Mouse (Mus musculus): Measurements from ENCODE around the gene Gm11111.
"Not testable (repeated sequence)": the region's sequence is repeated elsewhere in the genome, so short reads cannot be mapped to it uniquely, and the experiment has no call there.

The Gm11111 gene

DNA sequence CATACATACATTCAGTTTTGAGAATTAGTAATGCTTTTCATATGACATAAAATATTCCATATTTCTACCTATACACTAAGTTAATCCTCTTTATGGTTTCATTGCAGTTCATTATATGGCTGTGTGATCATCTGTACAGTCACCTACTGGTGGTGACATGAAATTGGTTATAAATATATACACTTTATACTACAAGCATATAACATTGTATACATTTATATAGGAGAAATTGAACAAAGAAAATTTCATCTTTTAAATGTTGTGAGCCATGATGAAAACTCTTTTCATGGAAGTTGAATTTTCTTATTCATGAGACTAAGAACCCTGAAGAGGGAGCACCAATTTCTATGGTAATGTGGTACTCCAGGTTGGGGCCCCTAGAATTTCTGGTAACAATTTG lies at the start of gene Gm11111:
Gene Gm11111 (plus strand): TSS at position 301 of the 400 bp plus-strand sequence.
- no peak for DNase-seq (ENCODE audit: low spot score in 2 of 2)

DNA sequence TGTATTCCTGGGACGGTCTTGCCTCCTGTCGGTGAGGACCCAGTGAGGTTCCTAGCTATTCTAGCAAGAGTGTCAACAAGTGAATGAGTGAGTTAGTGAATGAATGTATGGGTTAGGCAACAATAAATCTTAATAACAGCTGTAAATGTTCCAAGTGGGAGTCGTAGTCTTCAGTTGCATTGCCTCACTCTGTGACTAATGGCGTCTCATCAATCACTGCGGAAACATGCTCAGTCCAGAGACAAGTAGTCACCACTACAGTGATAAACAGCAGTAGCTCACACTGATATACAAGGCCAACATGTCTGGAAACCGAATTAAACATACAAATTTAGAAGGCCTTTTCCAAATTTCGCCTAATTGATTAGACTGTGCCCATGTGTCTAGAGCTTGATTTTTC lies 36.3 kb upstream of the Gm11111 start:
- DNase-seq (ENCODE audit: low spot score in 2 of 2), result no peak

DNA sequence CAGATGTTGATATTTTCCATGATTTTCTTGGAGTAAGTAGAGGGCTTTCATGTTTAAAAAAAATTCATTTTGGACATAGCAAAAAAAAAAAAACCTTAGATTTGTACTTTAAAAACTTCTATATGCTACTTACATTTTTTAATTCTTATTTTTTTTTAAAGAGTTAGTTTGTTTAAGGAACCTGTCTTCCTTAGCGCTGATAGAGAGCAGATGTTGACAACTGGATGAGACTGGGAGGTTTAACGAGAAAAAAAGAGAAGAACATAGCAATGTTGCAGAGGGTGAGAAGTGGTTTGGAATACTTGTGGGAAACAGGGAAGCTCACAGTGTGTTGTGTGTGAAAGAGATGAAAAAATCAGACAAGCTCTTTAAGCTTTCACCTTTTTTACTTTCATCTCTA lies 32.4 kb upstream of the Gm11111 start:
- no peak for DNase-seq (ENCODE audit: low spot score in 2 of 2)

DNA sequence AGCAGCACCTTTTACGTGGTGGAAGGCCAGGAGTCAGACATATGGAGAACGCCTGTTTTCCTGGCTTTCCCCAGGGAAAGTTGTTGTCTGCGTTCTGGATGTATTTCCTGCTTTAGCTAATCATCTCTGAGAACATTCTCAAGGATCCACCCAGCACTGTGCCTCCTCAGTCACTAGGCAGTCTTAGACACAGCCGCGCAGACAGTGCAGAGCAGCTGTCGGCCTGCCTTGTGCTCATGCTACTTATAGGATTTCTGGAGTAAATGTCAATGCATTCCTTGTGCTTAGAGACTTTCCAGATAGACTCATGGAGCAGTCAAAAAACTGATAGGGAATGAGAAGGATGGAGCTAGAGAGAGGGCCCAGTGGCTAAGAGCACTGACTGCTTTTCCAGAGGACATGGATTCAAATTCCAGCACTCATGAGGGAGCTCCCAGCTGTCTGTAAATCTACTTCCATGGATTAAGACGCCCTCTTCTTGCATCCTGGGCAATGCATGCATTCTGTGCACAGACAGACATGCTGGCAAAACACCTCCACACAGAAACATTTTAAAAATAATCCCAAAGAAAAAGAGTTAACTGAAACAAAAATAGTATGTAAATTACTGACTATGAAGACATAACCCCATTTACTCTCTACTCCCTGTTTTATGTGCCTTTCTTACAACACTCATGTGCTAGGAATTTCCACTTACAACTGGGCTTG lies 30.1 kb upstream of the Gm11111 start:
- peak in 1 of 2 experiments; percentile 4 for DNase-seq (ENCODE audit: low spot score in 2 of 2)

DNA sequence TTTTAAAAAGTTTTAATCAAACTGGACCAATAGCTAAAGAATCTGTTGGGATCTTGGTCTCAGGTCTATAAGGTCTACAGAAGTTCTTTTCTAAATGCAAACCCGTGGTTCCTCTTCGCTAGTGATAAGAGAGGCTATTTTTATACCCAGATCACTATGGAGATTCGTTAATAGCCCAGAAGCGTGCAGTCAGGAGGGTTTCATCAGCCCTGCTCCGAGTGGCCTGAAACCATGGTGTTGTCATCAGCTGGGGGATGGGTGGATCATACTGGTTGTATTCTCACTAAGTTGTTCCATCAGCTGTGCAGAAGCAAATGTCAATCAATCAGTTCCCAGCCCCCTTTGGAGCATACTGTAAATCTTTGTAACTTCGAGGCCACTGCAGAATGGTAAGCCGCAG lies 29.4 kb upstream of the Gm11111 start:
- no peak for DNase-seq (ENCODE audit: low spot score in 2 of 2)

DNA sequence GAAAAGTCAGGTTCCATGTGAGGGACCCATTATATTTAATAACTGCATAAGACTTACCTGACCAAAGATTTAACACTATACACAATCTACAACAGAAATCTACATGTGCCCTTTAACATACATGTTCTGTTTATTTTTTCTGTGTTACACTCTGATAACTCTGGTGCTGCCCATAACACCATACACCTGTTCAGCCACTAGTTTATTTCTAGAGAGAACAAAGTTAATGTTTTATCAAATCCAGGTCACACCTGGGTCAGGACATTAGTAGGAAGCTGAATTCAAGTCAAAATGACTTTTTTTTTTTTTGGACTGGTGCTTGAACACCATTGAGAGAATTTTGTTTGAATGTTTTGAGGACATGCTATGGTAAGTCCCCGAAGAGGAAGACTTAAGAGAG lies 28.7 kb upstream of the Gm11111 start:
- no peak for DNase-seq (ENCODE audit: low spot score in 2 of 2)

DNA sequence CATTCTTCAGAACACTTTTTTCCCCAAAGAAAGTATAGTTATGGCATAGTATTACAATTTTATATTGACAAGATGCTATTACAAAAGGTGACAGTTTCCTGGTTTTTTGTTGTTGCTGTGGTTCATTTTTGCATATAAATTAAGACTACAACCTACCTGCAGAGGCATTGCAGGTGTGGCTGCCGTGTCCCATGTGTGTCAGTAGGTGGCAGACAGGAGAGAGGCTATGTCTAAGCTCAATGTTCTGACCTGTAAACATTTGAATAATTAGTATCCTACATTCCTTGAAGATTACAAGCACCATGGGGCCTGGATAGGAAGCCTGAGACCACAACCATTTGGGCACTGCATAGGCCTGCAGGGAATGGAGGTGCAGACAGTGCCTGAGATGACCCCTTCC lies 11.2 kb upstream of the Gm11111 start:
- DNase-seq (ENCODE audit: low spot score in 2 of 2), result no peak

DNA sequence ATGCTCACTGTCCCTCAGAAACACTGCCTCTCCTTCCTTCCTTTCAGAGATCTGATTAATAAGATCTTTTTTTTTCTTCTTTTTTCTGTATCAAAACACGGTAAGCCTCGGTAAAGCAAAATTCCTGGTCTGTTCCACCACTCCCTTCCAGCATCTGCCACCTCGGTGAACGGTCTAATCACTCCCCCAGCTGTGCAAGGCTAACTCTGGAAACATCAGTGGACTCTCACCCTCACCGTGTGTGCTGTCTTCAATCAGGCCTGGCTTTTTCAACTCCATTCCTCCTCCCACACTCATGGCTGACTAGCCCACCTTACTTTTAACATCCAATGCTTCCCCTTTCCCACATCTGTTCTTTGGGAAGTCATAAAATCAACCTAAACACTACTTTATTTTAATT lies 2.2 kb upstream of the Gm11111 start:
- no peak for DNase-seq (ENCODE audit: low spot score in 2 of 2)

DNA sequence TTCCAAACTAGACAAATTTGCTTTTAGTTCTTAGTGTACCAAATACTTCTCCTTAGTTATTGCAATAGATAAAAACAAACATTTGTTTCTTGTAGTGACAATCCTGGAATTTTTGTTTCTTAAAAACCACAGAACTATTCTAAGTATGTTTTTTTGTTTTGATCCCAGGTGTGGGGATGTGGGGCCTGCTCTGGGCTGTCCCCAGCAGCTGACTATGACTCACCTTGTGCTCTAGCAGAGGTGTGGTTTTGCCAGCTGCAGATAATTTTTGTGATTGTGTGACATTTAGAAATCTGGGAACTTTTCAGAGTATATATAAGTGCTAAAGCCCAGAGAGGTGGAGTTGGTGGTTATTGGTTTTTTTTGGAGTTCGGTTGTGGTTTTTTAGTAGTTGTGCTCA lies 1.6 kb upstream of the Gm11111 start:
- no peak for DNase-seq (ENCODE audit: low spot score in 2 of 2)

DNA sequence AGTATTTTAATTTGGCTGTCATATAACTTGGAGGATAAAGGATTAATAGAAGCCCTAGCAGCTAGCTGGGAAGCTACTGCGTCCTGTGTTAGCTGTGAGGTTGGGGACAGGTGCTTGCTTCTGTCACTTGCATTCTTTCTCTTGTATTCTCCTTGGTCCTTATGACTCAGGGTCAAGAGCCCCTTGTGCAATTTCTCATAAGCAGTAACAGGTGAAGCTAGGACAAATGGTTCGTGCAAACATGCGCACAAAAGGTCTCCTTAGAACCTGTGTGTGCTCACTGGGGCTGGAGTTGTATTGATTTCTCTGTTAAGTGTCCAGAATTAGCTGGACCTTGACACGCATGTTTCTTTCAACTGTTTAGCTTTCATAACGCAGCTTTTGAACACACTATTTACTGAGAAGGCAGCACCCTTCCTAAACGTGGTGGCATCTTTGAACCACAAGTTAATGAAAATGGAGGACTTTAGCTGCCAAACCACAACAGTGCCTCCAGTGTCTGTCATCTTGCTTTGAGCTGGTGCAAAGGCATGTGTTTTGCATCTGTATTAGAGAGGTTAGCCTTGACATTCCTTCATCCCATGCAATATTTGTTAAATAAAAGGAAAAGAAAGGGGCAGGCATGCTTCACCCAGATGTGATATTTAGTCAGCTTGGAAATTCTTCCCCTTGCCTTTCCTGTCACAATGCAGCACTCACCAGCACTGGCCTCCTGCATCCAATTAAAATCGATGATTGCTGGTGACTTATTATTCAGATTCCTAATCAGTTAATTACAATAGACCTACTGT lies 511 bp downstream of the Gm11111 start:
- no peak for DNase-seq (ENCODE audit: low spot score in 2 of 2)

DNA sequence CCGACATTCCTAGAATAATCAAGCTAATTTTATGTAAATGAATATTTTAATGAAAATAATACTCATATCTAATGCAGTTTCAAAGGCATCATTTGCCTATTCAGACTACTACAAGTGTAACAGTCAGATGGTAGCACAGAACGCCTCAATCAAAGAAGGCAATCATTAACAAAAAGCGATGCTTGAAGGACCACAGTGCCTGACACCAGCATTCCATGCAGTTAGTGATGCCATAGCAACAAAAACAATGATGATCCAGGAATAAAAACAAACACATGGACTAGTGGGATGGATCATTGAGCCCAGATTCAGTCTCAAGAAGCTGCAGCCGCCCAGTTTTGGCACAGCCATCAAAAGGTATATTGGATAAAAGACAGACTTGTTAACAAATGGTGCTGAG lies 8.8 kb downstream of the Gm11111 start:
- DNase-seq (ENCODE audit: low spot score in 2 of 2), result no peak

DNA sequence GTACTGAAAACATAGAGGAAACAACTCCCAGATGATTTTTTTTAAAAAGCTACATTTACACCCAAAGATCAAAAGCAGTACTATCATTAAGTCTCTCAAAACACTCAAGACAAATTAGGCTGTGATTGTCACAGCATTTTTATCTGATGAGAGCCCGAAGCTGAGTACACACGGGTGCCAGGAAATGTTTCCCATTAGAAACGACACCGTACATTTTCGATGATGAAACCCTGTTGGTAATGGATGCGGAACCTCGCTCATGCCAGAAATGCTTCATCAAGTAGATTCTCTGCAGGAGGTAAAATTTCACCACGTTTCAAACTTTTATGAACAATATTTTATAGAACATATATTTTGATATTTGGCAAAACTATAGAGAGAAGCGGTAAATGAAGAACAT lies 10.3 kb downstream of the Gm11111 start:
- DNase-seq (ENCODE audit: low spot score in 2 of 2), result no peak

DNA sequence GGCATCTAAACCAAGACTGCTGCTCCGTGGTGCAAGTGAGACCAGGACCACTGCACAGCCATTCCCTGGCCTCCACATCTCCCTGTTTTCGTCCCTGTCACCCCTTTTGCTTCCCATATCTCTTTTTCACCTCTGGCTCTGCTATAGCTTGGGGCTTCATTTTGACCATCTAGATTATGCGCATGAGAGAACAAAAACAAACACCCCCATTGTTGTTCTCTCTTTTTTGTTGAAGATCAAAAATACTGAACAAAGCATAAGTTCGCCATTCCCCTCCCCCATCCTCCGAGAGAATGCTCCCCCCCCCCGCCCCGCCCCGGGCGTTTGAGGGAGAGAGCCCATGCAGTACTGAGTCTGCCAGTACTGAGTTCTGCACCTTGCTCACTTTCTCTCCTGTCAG lies 11.3 kb downstream of the Gm11111 start:
- no peak for DNase-seq (ENCODE audit: low spot score in 2 of 2)

DNA sequence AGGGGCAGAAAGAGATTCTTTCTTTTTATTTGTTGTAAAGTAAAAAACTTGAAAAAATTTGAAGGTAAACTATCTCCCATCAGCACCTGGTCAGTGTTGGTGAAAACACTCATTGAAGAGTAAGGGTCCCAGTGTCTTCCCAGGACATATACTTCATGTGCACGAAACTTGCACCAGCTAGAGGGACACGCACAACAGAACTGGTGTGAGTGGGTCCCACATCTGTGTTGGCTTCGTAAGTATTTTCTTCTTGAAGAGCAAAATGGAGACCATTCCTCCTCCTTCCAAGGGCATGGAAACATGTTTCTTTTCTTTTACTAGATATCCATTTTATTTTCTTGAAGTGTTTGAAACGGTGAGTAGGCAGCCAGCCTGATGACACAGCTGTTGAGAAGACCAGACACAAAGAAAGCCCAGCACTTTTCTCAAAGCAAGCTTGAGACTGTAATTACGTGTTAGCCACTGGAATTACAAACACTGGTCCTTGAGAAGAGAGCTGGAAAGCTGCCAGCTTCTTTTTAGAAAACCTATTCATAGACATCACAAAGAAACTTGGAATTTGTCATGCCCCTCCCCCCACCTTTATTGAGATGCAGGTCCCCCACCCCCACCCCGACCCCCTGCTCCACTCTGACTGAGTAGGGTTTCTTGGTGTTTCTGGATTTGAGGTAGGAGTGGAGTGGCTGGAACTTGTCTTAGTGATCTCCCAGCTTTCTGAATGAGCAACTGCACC lies 14.1 kb downstream of the Gm11111 start:
- no peak for DNase-seq (ENCODE audit: low spot score in 2 of 2)

DNA sequence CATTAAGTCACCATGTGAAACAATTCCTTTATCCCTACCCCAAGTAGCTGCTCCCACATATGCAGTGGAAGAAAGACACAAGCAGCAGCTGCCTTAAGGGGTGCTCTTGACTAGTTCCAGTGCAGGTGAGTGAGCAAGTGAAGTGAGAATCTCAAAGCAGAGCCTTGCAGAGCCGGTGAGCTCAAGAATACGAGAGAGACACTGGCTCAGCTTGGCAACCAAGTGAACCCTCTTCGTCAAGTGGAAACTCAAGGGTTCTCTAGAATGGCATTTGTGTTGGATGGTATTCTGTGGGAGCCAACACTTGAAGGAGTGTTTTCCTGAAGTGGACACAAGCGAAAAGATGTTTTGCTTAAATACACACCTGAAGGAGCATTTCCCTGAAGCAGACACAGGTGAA lies 16.0 kb downstream of the Gm11111 start:
- DNase-seq (ENCODE audit: low spot score in 2 of 2), result no peak

DNA sequence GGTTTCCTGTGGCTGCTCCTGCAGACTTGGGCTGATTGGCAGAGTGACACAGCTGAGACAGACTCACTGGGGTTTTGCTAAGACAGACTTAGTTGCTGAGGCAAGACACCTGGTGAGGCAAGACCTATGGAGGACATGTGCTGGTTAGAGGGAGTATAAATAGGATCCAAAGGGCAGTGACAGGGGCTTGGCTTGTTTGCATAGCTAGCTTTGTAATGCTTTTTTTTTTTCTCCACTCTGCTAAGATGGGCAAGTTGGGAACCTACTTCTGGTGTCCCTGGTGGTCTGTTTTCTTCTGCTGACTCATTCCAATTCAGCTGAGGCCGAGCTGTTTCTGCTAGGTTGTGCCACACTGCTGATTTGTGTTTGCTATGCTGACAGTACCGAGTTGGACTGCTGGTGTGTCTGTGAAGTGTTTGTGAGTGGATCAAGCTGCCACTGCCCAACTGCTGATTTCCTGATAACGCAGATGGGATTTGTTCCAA lies 16.6 kb downstream of the Gm11111 start:
- DNase-seq (ENCODE audit: low spot score in 2 of 2), result no peak

DNA sequence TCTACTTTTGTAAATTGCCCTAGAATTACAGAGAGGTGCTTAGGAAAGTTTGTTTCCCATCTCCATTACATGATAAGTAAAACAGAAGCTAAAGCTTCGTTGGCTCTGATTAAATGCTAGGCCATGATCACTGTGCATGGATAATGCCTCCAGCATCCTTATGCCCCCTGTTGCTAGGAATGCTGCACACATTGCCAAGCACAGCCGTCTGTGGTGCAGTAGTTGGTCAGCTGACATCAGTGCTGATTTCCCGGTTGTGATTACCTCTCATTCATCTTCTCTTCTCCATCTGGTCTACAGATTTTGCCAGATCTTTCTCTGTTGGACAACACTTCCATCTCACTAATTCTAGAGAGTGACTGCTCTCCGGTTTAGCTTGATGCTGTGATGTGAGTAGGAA lies 19.9 kb downstream of the Gm11111 start:
- DNase-seq (ENCODE audit: low spot score in 2 of 2), result no peak

DNA sequence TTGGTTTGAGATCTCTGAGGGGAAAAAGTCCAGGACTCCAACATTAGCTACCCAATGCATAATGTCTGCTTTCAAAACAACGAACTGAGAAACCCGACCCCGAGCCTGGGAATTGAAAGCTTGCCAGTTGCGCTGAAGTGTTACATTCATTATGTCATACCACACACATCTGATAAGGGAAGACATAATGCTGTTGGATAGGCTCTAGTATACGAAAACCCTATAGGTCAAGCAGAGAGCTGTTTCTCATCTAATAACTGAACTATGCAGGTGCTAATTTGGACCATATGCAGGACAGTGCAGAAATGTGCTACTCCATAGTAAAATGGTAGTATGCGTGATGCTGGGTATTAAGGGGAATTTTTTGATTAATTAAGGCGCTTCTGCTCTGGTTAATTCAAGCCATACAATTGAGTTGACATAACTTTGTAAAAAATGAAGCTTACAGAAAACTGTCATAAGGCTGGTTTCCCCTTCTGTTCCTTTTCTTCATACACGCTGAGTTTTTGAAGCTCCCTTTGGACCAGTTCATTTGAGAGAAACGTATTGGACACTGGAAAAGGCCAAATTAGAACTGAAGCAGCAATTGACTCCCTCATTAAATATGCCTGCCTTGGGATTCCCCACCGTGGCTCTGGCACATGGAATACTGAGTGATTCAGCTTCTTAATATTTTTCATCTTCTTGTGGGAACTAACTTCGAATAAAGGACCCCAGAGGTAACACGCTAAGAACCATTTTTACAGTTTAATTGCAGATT lies 22.4 kb downstream of the Gm11111 start:
- DNase-seq (ENCODE audit: low spot score in 2 of 2), result no peak

DNA sequence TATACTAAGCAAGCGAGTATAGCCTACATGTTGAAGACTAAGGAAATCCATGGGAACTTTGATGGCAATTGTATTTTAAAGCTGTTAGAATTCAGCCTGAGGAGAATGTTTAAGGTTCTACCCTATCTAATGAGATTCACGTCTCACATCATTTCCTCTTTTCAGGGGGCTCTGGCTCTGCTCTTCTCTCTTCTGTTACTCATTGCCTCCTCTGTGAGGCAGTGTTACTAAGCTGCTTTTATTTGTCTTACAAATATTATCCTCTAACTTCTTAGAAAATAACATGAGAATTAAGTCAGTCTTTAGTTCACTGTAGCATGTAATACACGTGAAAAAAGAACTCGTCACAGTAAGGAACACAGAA lies 23.0 kb downstream of the Gm11111 start:
- no peak for DNase-seq (ENCODE audit: low spot score in 2 of 2)

DNA sequence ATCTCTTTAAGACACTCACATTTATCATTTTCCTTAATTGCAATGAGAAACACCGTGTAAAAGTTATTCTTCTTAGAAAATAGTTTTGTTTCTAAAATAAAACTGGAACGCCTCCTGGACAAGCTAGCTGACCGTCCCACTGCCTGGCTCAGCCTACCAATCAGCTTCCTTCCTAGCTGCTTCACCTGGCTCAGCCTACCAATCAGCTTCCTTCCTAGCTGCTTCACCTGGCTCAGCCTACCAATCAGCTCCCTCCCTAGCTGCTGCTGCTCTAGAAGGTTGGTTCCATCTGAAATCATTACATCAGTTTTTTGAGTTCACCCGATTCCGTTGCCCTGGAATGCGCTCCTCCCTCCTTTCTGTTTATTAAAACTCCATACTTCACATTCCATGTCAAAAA lies 24.0 kb downstream of the Gm11111 start:
- not testable (repeated sequence) for DNase-seq (ENCODE audit: low spot score in 2 of 2)

DNA sequence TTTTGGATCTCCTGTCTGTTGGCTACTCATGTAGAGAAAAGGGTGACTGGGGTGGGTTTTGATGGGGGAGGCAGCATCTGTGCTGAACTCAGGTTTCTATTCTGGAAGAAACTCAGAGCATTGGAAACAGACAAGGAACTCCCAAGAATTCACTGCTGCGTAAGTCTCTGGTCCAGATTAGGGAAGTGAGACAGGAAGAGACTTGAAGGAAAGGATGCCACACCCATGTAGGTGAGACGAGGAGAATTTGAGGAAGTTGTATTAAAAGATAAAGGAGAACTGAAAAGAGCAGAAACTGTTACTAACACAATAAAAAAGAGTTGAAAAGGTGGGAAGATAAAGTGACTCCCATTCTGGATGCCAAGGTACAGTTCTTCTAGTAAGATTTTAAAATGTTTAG lies 25.9 kb downstream of the Gm11111 start:
- DNase-seq (ENCODE audit: low spot score in 2 of 2), result no peak

DNA sequence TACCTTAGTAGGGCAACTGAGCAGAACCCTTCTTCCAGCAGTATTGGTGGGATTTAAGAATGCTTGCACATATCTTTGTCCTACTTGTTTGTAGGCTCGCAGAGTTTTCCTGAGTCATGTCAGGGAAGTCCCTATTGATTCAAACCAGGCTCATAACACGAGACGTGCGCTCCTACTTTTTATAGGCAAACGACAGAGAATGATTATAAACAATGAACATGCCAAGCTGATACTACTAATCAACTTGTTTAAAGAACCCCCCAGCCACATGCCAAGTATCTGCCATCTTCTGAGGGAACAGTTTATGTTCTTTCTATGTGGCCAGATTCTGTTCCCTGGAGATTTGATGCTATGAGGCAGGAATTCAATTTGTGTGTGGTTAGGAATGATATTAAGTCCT lies 28.3 kb downstream of the Gm11111 start:
- no peak for DNase-seq (ENCODE audit: low spot score in 2 of 2)
